Mouse (Mus musculus): ENCODE results near the gene Sh3glb1.
"Not testable (repeated sequence)": the region's sequence is repeated elsewhere in the genome, so short reads cannot be mapped to it uniquely, and the experiment has no call there.

DNA sequence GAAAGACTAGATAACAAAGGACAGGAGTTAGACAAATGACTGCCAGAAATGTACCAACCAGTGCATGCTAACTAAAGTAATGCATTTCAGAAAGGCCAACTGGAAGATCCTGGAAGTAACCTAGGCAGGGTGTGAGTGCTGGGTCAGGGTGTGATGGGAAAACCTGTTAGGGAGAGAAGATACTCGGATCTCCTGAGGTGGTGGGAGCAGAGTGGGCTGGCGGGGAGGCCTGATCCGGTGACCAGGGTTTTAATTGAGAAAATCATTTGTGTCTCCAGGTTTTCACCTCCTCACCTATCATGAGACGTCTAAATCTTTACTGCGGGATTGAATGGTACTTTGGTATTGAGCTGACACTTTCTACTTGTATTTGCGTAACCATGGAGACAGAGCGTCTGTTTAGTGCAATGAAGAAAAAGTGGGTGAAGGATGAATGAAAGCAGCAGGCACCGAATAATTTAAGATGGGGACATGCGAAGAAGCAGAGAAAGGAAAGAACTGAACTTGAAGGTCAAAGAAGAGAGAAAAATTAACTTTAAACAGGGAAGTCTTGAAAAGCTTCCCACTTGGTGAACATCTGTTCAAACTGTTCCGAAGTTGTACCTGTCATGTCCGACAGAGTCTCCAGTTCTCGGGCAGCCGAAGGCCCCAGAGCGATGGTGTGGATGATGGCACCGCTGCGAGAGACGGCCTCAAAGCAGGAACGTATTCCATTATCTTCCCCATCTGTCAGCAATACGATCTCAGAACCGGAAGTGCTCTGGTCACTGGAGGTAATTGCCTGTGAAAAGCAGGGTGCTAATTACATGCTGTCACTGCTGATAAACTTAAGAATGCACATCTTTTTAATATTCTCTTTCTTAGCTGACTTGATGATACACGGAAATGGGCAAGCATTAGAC is 29.2 kb upstream of the Sh3glb1 start:
- not testable (repeated sequence) for TF ChIP-seq GATA1 (IDR thresholded peaks at IDR 0.05; ENCODE audit: borderline replicate concordance, low read length); FLI1 (IDR thresholded peaks at IDR 0.05; ENCODE audit: low read length)
